Mouse (Mus musculus) neural tube, embryonic 14.5 days (tissue): Measurements from ENCODE around the gene Emc8. TPM values are rescaled to one million over a fixed set of nuclear protein-coding genes. Genes with fewer than 3 reads are reported as not detected.
"Not testable (repeated sequence)": the region's sequence is repeated elsewhere in the genome, so short reads cannot be mapped to it uniquely, and the experiment has no call there.

Experiments used
- ATAC-seq: fragments of 200-750 bp; cut with Nextera tagmentation; 2 replicates; pipeline ENCODE4 v1.8.0; 2017; ENCODE audit warnings: low read depth, mild to moderate bottlenecking, moderate TSS enrichment, moderate library complexity
- H3K27ac ChIP-seq: fragments of 300-500 bp; sonication (generic); 2 replicates; pipeline ENCODE4 v1.5.1; 2014; ENCODE audit warnings: low read depth, mild to moderate bottlenecking, control low read depth, low read length, moderate library complexity, mixed read lengths
- H3K27me3 ChIP-seq: fragments of 300-500 bp; sonication (generic); 2 replicates; pipeline ENCODE4 v1.6.1; 2014; ENCODE audit warnings: low read length; ENCODE audit not compliant: control insufficient read depth, insufficient read depth
- H3K36me3 ChIP-seq: fragments of 300-500 bp; sonication (generic); 2 replicates; pipeline ENCODE4 v1.6.1; 2014; ENCODE audit warnings: low read length, mixed read lengths; ENCODE audit not compliant: control insufficient read depth, insufficient read depth
- H3K4me1 ChIP-seq: fragments of 300-500 bp; sonication (generic); 2 replicates; pipeline ENCODE4 v1.6.1; 2014; ENCODE audit warnings: low read length; ENCODE audit not compliant: control insufficient read depth, insufficient read depth
- H3K4me2 ChIP-seq: fragments of 300-500 bp; sonication (generic); 2 replicates; pipeline ENCODE4 v1.6.1; 2014; ENCODE audit warnings: mild to moderate bottlenecking, low read depth, low read length, control low read depth
- H3K4me3 ChIP-seq: fragments of 300-500 bp; sonication (generic); 2 replicates; pipeline ENCODE4 v1.5.1; 2014; ENCODE audit warnings: low read depth, low read length, control low read depth, mixed read lengths
- H3K9ac ChIP-seq: fragments of 300-500 bp; sonication (generic); replicated peaks from 2 replicates; pipeline ENCODE4 v1.6.1; 2014; ENCODE audit warnings: low read depth, mild to moderate bottlenecking, control low read depth, low read length, mixed read lengths
- H3K9me3 ChIP-seq: fragments of 300-500 bp; sonication (generic); 2 replicates; pipeline ENCODE4 v1.6.1; 2016; ENCODE audit warnings: low read length; ENCODE audit not compliant: control insufficient read depth
- WGBS: fragments of 180-500 bp; shearing (Covaris S2); extraction: QIAGEN DNeasy Blood & Tissue Kit; methylation state at CpG from one replicate; pipeline ENCODE4 v1.1.7; 2014; 5-methylcytosine and 5-hydroxymethylcytosine counted together
- polyA plus RNA-seq: library from polyadenylated mRNA; unstranded; fragments of >200 nt; fragmentation: Nextera tagmentation; extraction: Ambion mirVana; gene quantifications from 2 replicates; pipeline ENCODE4 v1.2.1, GENCODE M21; 2014

Emc8 gene
- polyA plus RNA-seq, 1 experiment from 2014 or later, result 95.8 TPM

DNA sequence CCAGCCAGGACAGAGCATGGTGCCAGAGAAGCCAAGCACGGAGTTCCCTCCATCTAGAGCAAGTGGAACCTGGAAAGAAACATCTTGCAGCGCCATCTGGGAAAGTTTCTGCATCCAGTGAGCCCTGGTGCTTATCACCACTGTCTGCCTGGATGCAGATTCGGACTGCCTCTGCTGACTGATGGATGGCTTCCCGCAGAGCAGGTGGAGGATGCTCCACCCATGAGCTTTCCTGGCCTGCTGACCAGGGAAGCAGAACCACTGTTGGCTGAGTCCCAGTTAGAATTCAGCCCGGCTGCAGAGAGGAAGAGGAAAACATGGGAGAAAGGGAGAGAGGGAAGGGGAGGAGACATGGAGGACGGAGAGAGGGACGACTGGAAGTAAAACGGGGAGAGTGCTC, 19.4 kb upstream of the Emc8 start:
- no peak overlapping the region for H3K4me2 ChIP-seq
- H3K27me3 ChIP-seq, result no peaks in the 10 kb centered on the region; the same call in 1 of the 2 replicates
- no peaks in the 10 kb centered on the region for H3K36me3 ChIP-seq
- H3K4me1 ChIP-seq, result no peaks in the 10 kb centered on the region
- 79% methylated on average over 8 of the region's 8 CpGs for WGBS
- H3K4me3 ChIP-seq, result no peak overlapping the region
- H3K9ac ChIP-seq, result no peak overlapping the region
- H3K9me3 ChIP-seq, result no peaks in the 10 kb centered on the region
- H3K27ac ChIP-seq, result no peak overlapping the region
- no peak for ATAC-seq

DNA sequence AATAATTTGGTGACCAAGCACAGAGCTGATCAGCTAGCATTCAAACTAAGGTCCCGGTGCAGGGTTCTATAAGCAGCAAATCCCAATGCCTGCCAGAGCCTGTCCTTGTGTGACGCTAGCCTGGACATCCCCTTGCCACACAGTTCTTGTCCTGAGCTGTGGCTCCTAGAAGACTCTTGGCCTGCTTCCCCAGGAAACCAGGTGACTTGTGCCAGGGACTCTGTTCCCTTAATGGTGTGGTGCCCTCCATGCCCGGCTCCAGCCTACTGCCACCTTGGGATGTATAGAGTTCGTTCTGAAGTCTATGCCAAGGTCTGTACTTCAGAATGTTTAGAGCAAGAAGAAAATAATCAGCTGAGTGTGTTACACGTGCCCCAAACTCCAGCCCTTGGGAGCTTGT, 18.2 kb upstream of the Emc8 start:
- Histone ChIP-seq H3K9ac (no peak overlapping the region), H3K4me2 (no peak overlapping the region), H3K9me3 (no peaks in the 10 kb centered on the region), H3K27me3 (no peaks in the 10 kb centered on the region; the same call in 1 of the 2 replicates), H3K36me3 (no peaks in the 10 kb centered on the region), H3K4me3 (no peak overlapping the region), H3K27ac (no peak overlapping the region), H3K4me1 (no peaks in the 10 kb centered on the region)
- no peak for ATAC-seq
- WGBS, result 88% methylated on average over 5 of the region's 5 CpGs

DNA sequence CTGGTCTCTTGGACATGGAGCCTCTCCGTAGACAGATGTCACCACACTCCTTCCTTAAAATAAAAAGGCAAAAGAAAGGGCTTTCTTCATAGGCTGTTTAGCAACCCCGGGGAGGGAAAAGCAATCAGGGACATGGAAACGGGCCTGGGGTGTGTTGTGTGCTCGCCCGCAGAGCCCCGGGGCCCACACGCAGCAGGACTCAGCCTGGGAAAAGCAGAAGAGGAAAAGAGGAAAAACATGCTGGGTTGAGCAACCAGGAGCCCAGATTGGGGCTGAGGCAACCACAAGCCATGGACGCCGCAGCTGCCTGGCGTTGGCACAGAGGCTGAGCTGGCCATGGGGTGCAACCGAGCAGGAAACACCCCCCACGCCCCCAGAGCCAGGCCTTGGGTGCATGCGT, 17.7 kb upstream of the Emc8 start:
- H3K9ac ChIP-seq, result no peak overlapping the region
- no peaks in the 10 kb centered on the region; the same call in 1 of the 2 replicates for H3K27me3 ChIP-seq
- no peaks in the 10 kb centered on the region for H3K4me1 ChIP-seq
- H3K36me3 ChIP-seq, result no peaks in the 10 kb centered on the region
- no peaks in the 10 kb centered on the region for H3K9me3 ChIP-seq
- no peak overlapping the region for H3K4me2 ChIP-seq
- no peak for ATAC-seq
- WGBS, result 84% methylated on average over 13 of the region's 13 CpGs
- H3K4me3 ChIP-seq, result no peak overlapping the region
- no peak overlapping the region for H3K27ac ChIP-seq

DNA sequence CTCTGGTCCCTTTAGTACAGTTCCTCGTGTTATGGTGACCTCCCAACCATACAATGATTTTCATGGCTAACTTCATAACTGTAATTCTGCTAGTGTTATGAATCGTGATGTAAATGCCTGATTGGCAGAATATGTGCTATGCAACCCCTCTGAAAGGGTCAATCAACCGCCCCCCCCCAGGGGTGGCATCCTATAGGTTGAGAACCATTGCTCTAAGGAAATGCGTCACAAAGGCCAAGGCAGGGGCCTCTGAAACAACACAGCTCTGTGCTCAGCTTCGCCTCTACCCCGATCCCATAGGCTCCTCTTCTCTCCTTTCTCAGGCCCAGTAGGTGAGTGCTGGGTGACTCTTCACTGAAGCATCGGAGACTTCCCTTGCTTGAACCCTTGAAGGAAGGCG, 17.2 kb upstream of the Emc8 start:
- Histone ChIP-seq H3K4me1 (no peaks in the 10 kb centered on the region), H3K36me3 (no peaks in the 10 kb centered on the region), H3K4me2 (no peak overlapping the region), H3K27me3 (no peaks in the 10 kb centered on the region; the same call in 1 of the 2 replicates), H3K27ac (no peak overlapping the region), H3K9me3 (no peaks in the 10 kb centered on the region), H3K4me3 (no peak overlapping the region), H3K9ac (no peak overlapping the region)
- WGBS, result 77% methylated on average over 8 of the region's 8 CpGs
- no peak for ATAC-seq

DNA sequence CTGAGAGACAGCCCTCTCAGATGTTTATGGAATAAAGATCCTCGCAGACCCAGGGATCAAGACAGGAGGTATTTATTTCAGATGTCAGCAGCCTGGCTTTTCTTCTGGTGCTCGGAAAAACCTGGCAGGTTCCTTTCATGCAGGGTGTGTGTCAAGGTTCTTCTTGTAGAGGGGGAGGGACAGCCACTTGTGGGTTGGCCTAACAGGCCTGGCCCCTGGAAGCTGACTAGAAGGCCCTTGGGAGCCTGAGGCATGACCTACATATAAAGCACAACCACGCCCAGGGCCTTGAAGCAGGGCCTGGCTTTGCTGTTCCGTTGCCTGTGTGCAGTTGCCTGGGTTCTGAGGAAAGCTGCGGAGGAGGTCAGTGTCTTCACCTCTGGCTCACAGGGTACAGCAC, 16.7 kb upstream of the Emc8 start:
- ATAC-seq, result no peak
- Histone ChIP-seq H3K36me3 (no peaks in the 10 kb centered on the region), H3K9me3 (no peaks in the 10 kb centered on the region), H3K27me3 (no peaks in the 10 kb centered on the region; the same call in 1 of the 2 replicates), H3K4me3 (no peak overlapping the region), H3K4me1 (no peaks in the 10 kb centered on the region), H3K9ac (no peak overlapping the region), H3K27ac (no peak overlapping the region), H3K4me2 (no peak overlapping the region)
- 78% methylated on average over 5 of the region's 5 CpGs for WGBS

DNA sequence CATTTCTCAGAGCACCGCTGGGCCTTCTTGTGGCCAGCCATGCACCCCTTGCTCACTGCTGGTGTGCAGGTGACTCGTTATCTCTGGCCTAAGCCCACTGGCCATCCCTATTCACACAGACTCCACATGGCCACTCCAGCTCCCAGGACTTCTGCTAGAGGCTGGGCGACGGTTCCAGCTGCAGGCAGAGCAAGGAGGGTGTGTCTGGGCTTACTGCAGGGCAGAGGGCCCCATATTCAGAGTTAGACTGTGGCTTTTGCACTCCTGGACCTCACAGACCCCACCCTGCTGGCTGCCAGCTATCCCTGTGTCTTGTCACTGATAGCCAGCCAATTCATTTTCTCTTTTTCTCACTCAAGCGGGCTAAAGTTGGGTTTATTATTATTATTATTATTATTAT, 15.7 kb upstream of the Emc8 start:
- H3K27me3 ChIP-seq, result no peaks in the 10 kb centered on the region; the same call in 1 of the 2 replicates
- no peak for ATAC-seq
- no peak overlapping the region for H3K4me2 ChIP-seq
- no peak overlapping the region for H3K27ac ChIP-seq
- H3K9me3 ChIP-seq, result no peaks in the 10 kb centered on the region
- WGBS, result 70% methylated on average over 5 of the region's 5 CpGs
- H3K9ac ChIP-seq, result no peak overlapping the region
- no peak overlapping the region for H3K4me3 ChIP-seq
- no peaks in the 10 kb centered on the region for H3K4me1 ChIP-seq
- H3K36me3 ChIP-seq, result no peaks in the 10 kb centered on the region

DNA sequence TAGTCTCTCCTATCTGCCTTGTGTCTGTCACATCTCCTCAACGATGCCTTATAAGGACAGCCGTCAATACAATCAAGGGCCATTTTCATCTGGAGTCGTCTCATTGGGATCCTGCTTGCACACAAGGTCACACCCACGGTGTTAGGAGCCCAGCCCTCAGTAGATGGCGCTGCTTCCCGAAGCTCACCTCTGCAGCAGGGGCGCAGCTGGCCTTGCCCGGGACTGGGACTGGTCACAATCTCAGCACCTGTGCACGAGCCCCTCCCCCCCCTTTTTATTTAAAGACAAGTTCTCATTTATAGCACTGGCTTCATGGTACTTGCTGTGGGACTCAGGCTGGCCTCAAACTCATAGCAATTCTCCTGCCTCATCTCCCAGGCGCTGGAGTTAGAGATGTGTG, 15.2 kb upstream of the Emc8 start:
- ATAC-seq, result no peak

DNA sequence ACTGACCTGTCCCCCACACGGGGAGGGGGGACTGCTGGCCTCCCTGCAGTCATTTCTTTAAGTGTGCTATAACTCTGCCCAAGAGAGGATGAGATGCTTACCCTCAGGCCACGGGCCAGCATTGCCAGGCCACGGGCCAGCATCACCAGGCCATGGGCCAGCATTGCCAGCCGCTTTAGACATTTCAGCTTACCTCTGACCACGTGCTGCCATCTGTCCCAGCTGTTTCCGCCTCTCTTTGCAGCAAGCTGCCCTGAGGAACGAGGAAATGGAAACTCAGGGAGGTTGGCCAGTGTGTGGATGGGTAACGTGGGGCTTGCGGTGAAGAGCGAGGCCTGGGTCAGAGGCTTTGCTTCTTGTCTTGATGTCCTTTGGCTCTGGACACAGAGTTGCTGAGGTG, 12.7 kb upstream of the Emc8 start:
- no peaks in the 10 kb centered on the region for H3K9me3 ChIP-seq
- 85% methylated on average over 10 of the region's 10 CpGs for WGBS
- no peak overlapping the region for H3K4me2 ChIP-seq
- H3K27ac ChIP-seq, result no peak overlapping the region
- H3K4me3 ChIP-seq, result no peak overlapping the region
- no peaks in the 10 kb centered on the region for H3K27me3 ChIP-seq
- no peaks in the 10 kb centered on the region for H3K4me1 ChIP-seq
- no peak for ATAC-seq
- no peak overlapping the region for H3K9ac ChIP-seq
- no peaks in the 10 kb centered on the region for H3K36me3 ChIP-seq

More for the DNA sequence above, 15.2 kb upstream of the Emc8 start:
- Histone ChIP-seq H3K9ac (no peak overlapping the region), H3K4me3 (no peak overlapping the region), H3K4me2 (no peak overlapping the region), H3K27me3 (no peaks in the 10 kb centered on the region; the same call in 1 of the 2 replicates), H3K27ac (no peak overlapping the region), H3K9me3 (no peaks in the 10 kb centered on the region), H3K36me3 (no peaks in the 10 kb centered on the region), H3K4me1 (no peaks in the 10 kb centered on the region)
- 12% methylated on average over 10 of the region's 10 CpGs for WGBS

DNA sequence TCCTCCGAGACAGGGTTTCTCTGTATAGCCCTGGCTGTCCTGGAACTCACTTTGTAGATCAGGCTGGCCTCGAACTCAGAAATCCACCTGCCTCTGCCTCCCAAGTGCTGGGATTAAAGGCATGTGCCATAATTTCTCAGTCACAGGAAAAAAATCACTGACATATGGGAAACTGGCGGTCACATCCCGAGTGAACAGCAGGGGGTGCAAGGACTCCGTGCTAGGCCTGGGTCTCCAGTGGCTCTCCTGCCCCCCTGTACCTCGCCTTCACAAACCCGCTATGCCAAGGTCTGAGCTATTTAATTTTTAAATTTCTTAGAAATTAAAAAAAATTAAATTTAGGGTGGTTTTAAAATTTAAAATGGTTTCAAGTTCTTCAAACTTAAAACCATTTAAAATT, 12.0 kb upstream of the Emc8 start:
- not testable (repeated sequence) for ATAC-seq, H3K4me2 ChIP-seq, H3K9ac ChIP-seq, H3K27me3 ChIP-seq, H3K4me3 ChIP-seq, H3K27ac ChIP-seq, H3K36me3 ChIP-seq, H3K4me1 ChIP-seq, H3K9me3 ChIP-seq
- WGBS, result 61% methylated on average over 7 of the region's 7 CpGs
